Mouse (Mus musculus) heart, adult 2 months (tissue): Measurements from ENCODE around the gene Znrd1.

Experiments used
- CTCF ChIP-seq: fragments of 200-600 bp; IDR thresholded peaks from 2 replicates; pipeline ENCODE4 v1.8.1; 2022; ENCODE audit warnings: antibody characterized with exemption, mild to moderate bottlenecking, moderate library complexity
- EP300 ChIP-seq: fragments of 200-500 bp; IDR thresholded peaks from 2 replicates; pipeline ENCODE4 v1.6.1; 2011; ENCODE audit warnings: low read depth, low read length, control low read depth; ENCODE audit not compliant: insufficient read depth
- POLR2A ChIP-seq: fragments of 200-500 bp; IDR thresholded peaks from 2 replicates; pipeline ENCODE4 v1.6.1; 2011; ENCODE audit warnings: mild to moderate bottlenecking, low read depth, low read length, control low read depth; ENCODE audit not compliant: insufficient read depth

- TF ChIP-seq POLR2A = no peak
- no peak for TF ChIP-seq CTCF
- TF ChIP-seq EP300 = no peak
Observed at GRCm38 (mm10) chr17:36929236-36929932, 29.0 kb downstream of the Znrd1 start.
